Mouse (Mus musculus): Measurements from ENCODE around the gene Tmem14a.
"Not testable (repeated sequence)": the region's sequence is repeated elsewhere in the genome, so short reads cannot be mapped to it uniquely, and the experiment has no call there.

Gene Tmem14a

GRCm38 (mm10) chr1:21244290-21244960 lies 26.1 kb downstream of the Tmem14a start:
- no peaks in the 10 kb centered on the region for H3K27me3 ChIP-seq (ENCODE audit: control insufficient read depth, insufficient read depth, low read length, poor library complexity, severe bottlenecking)
- H3K36me3 ChIP-seq (ENCODE audit: control insufficient read depth, insufficient read depth, low read length, poor library complexity, severe bottlenecking), result no peaks in the 10 kb centered on the region
- no peak for DNase-seq (ENCODE audit: low read depth, low spot score)

DNA sequence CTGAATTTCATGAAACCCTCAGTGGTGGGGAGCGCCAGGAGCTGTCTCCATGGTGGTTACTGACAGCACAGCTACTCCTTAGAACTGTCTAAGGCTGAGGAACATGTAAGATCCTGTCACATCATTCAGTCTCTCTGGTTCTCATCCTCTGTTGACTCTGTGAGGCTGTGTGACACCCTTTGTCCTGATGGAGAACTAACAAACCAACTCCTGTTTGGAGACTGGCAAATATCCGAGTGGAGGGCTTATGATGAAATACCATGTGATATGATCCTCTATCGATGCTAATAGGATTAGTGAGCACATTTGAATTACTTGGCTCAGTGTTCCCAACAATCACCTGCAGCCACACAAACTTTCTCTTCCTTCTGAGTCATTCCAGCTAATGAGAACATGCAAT lies 27.8 kb downstream of the Tmem14a start:
- H3K27me3 ChIP-seq (ENCODE audit: control insufficient read depth, insufficient read depth, low read length, poor library complexity, severe bottlenecking), result no peaks in the 10 kb centered on the region
- H3K36me3 ChIP-seq (ENCODE audit: control insufficient read depth, insufficient read depth, low read length, poor library complexity, severe bottlenecking), result no peaks in the 10 kb centered on the region
- DNase-seq (ENCODE audit: low read depth, low spot score), result no peak

DNA sequence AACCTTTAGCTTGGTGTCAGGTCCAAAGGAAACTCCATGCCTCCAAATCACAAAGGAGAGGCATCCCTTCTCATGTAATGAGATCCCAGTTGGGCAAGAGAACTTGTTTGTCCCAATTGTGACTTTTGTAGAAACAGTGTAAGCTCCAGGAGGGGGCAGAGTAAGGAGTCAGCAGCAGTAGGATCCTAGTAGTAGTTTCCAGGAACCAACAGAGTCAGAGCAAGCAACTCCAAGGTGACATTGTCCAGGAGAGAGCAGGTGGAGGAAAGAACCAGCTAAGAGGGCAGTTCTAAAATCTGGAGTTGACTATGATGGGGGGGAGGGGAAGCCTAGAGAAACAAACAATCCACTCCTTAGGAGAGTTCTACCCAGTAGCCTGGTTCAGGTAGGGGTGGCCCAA lies 29.5 kb downstream of the Tmem14a start:
- no peak for DNase-seq (ENCODE audit: low read depth, low spot score)
- H3K27me3 ChIP-seq (ENCODE audit: control insufficient read depth, insufficient read depth, low read length, poor library complexity, severe bottlenecking), result no peaks in the 10 kb centered on the region
- no peaks in the 10 kb centered on the region for H3K36me3 ChIP-seq (ENCODE audit: control insufficient read depth, insufficient read depth, low read length, poor library complexity, severe bottlenecking)

- Histone ChIP-seq H3K27me3 (ENCODE audit: control insufficient read depth, insufficient read depth, low read length, poor library complexity, severe bottlenecking) (no peaks in the 10 kb centered on the region), H3K36me3 (ENCODE audit: control insufficient read depth, insufficient read depth, low read length, poor library complexity, severe bottlenecking) (no peaks in the 10 kb centered on the region)
- no peak for DNase-seq (ENCODE audit: low read depth, low spot score)
These were observed 30.4 kb downstream of the Tmem14a start for GRCm38 (mm10) chr1:21248560-21249390.

GRCm38 (mm10) chr1:21251661-21252060 lies 33.3 kb downstream of the Tmem14a start:
- Histone ChIP-seq H3K27me3 (ENCODE audit: control insufficient read depth, insufficient read depth, low read length, poor library complexity, severe bottlenecking) (no peaks in the 10 kb centered on the region), H3K36me3 (ENCODE audit: control insufficient read depth, insufficient read depth, low read length, poor library complexity, severe bottlenecking) (no peaks in the 10 kb centered on the region)
- no peak for DNase-seq (ENCODE audit: low read depth, low spot score)

- DNase-seq (ENCODE audit: low read depth, low spot score), result no peak
- H3K36me3 ChIP-seq (ENCODE audit: control insufficient read depth, insufficient read depth, low read length, poor library complexity, severe bottlenecking), result no peaks in the 10 kb centered on the region
- H3K27me3 ChIP-seq (ENCODE audit: control insufficient read depth, insufficient read depth, low read length, poor library complexity, severe bottlenecking), result no peaks in the 10 kb centered on the region
These were observed 34.4 kb downstream of the Tmem14a start for GRCm38 (mm10) chr1:21252566-21253302.

GRCm38 (mm10) chr1:21253303-21253650 lies 34.9 kb downstream of the Tmem14a start:
- DNase-seq (ENCODE audit: low read depth, low spot score), result no peak

DNA sequence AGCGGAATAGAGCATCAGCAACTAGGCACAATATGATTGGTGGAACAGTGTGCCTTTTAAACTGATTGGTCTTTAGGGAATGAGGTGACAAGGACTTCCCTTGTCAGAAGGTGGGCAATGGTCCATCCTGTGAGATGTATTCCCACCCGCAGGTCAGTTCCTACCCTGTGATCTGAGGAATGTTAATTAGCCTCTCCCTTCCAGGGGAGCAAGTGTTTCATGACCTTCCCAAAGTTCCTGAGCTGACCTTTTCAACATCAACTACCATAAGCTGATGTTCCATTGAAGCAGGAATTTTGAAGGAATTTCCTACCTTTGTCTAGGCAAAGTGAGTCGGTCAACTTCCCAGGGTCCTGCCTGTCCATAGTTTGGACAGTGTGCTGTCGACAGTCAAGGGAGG lies 35.5 kb downstream of the Tmem14a start:
- no peaks in the 10 kb centered on the region for H3K27me3 ChIP-seq (ENCODE audit: control insufficient read depth, insufficient read depth, low read length, poor library complexity, severe bottlenecking)

More at GRCm38 (mm10) chr1:21253303-21253650, 34.9 kb downstream of the Tmem14a start:
- Histone ChIP-seq H3K36me3 (ENCODE audit: control insufficient read depth, insufficient read depth, low read length, poor library complexity, severe bottlenecking) (no peaks in the 10 kb centered on the region), H3K27me3 (ENCODE audit: control insufficient read depth, insufficient read depth, low read length, poor library complexity, severe bottlenecking) (no peaks in the 10 kb centered on the region)

GRCm38 (mm10) chr1:21255625-21256345 lies 37.4 kb downstream of the Tmem14a start:
- DNase-seq (ENCODE audit: low read depth, low spot score), result no peak
- no peaks in the 10 kb centered on the region for H3K36me3 ChIP-seq (ENCODE audit: control insufficient read depth, insufficient read depth, low read length, poor library complexity, severe bottlenecking)
- no peaks in the 10 kb centered on the region for H3K27me3 ChIP-seq (ENCODE audit: control insufficient read depth, insufficient read depth, low read length, poor library complexity, severe bottlenecking)

More for the DNA sequence above, 35.5 kb downstream of the Tmem14a start:
- no peaks in the 10 kb centered on the region for H3K36me3 ChIP-seq (ENCODE audit: control insufficient read depth, insufficient read depth, low read length, poor library complexity, severe bottlenecking)
- no peak for DNase-seq (ENCODE audit: low read depth, low spot score)

DNA sequence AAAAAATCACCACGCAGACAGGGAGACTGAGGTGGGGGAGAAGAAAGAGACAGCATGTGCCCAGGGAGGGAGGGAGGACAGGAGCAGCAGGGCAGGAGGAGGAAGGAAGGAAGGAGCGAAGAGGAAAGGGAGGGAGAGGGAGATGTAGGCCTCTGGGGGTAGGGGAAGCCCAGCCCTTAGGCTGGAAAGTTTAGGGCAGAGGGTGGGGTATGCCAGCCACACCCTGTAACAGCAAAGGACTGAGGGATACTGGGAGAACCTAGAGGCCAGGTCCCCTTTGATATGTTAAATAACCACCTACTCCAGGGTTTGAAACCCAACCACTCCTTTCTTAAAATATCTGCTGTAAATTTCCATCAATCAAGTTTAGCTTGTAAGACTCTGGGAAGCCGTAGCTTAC lies 38.0 kb downstream of the Tmem14a start:
- no peak for DNase-seq (ENCODE audit: low read depth, low spot score)
- no peaks in the 10 kb centered on the region for H3K27me3 ChIP-seq (ENCODE audit: control insufficient read depth, insufficient read depth, low read length, poor library complexity, severe bottlenecking)
- H3K36me3 ChIP-seq (ENCODE audit: control insufficient read depth, insufficient read depth, low read length, poor library complexity, severe bottlenecking), result no peaks in the 10 kb centered on the region

DNA sequence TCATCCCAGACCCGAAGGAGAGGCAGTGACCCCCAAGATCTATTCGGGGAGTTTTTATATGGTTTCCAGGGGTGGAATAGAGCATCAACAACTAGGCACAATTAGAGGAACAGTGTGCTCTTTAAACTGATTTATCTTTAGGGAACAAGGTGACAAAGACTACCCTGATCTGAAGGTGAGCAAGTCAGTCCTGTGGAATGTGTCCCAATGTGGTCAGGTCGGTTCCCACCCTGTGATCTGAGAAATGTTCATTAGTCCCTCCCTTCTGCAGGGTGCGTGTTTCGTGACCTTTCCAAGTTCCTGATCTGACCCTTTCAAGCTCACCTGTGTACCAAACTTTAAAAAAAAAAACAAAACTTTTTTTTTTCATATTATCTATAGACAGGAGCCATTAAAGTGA lies 38.5 kb downstream of the Tmem14a start:
- Histone ChIP-seq H3K36me3 (ENCODE audit: control insufficient read depth, insufficient read depth, low read length, poor library complexity, severe bottlenecking) (no peaks in the 10 kb centered on the region), H3K27me3 (ENCODE audit: control insufficient read depth, insufficient read depth, low read length, poor library complexity, severe bottlenecking) (no peaks in the 10 kb centered on the region)
- no peak for DNase-seq (ENCODE audit: low read depth, low spot score)

GRCm38 (mm10) chr1:21259981-21260380 lies 41.6 kb downstream of the Tmem14a start:
- not testable (repeated sequence) for H3K27me3 ChIP-seq (ENCODE audit: control insufficient read depth, insufficient read depth, low read length, poor library complexity, severe bottlenecking); H3K36me3 ChIP-seq (ENCODE audit: control insufficient read depth, insufficient read depth, low read length, poor library complexity, severe bottlenecking); DNase-seq (ENCODE audit: low read depth, low spot score)

GRCm38 (mm10) chr1:21262401-21262800 lies 44.0 kb downstream of the Tmem14a start:
- DNase-seq (ENCODE audit: low read depth, low spot score), result no peak
- H3K27me3 ChIP-seq (ENCODE audit: control insufficient read depth, insufficient read depth, low read length, poor library complexity, severe bottlenecking), result no peaks in the 10 kb centered on the region
- H3K36me3 ChIP-seq (ENCODE audit: control insufficient read depth, insufficient read depth, low read length, poor library complexity, severe bottlenecking), result no peaks in the 10 kb centered on the region

GRCm38 (mm10) chr1:21263986-21264385 lies 45.6 kb downstream of the Tmem14a start:
- Histone ChIP-seq H3K36me3 (ENCODE audit: control insufficient read depth, insufficient read depth, low read length, poor library complexity, severe bottlenecking) (no peaks in the 10 kb centered on the region), H3K27me3 (ENCODE audit: control insufficient read depth, insufficient read depth, low read length, poor library complexity, severe bottlenecking) (no peaks in the 10 kb centered on the region)
- no peak for DNase-seq (ENCODE audit: low read depth, low spot score)
